Mouse (Mus musculus) thymus, adult 2 months (tissue): ENCODE measurements around the gene Rhbdf2.

Source experiments
- CTCF ChIP-seq: fragments of 200-500 bp; IDR thresholded peaks from 2 replicates; pipeline ENCODE4 v1.5.1; 2012; ENCODE audit warnings: mild to moderate bottlenecking, control low read depth, low read length, moderate library complexity, borderline replicate concordance; ENCODE audit not compliant: control insufficient read depth, poor library complexity, insufficient read depth; ENCODE audit errors: extremely low read depth
- POLR2A ChIP-seq: fragments of 200-500 bp; IDR thresholded peaks from 2 replicates; pipeline ENCODE4 v1.6.1; 2012; ENCODE audit warnings: mild to moderate bottlenecking, low read length, control low read depth, moderate library complexity; ENCODE audit not compliant: control insufficient read depth, poor library complexity, insufficient read depth; ENCODE audit errors: extremely low read depth

GRCm38 (mm10) chr11:116626299-116627071 is at the start of gene Rhbdf2:
- no peak for TF ChIP-seq POLR2A
- no peak for TF ChIP-seq CTCF
